Mouse (Mus musculus): Measurements from ENCODE around the gene Ptprt. TPM values are rescaled to one million over a fixed set of nuclear protein-coding genes. Genes with fewer than 3 reads are reported as not detected.

Gene Ptprt
- total RNA-seq, 2 experiments from 2014 or later: 49.0 to 53.2 TPM

- DNase-seq (ENCODE audit: low spot score in 2 of 2): no peak
Measured at GRCm38 (mm10) chr2:161713024-161713423, 947.9 kb downstream of the Ptprt start.

GRCm38 (mm10) chr2:161709316-161709715 lies 951.6 kb downstream of the Ptprt start:
- no peak for DNase-seq (ENCODE audit: low spot score in 2 of 2)

- no peak for DNase-seq (ENCODE audit: low spot score in 2 of 2)
Measured at GRCm38 (mm10) chr2:161706386-161706915, 954.5 kb downstream of the Ptprt start.

- no peak for DNase-seq (ENCODE audit: low spot score in 2 of 2)
Measured at GRCm38 (mm10) chr2:161704811-161705210, 956.1 kb downstream of the Ptprt start.

GRCm38 (mm10) chr2:161704410-161704809 lies 956.5 kb downstream of the Ptprt start:
- peak; percentile 15 to 21 for DNase-seq (ENCODE audit: low spot score in 2 of 2)

GRCm38 (mm10) chr2:161695819-161696218 lies 965.1 kb downstream of the Ptprt start:
- DNase-seq (ENCODE audit: low spot score in 2 of 2): no peak

GRCm38 (mm10) chr2:161668302-161668986 lies 992.5 kb downstream of the Ptprt start:
- no peak for DNase-seq (ENCODE audit: low spot score in 2 of 2)

- DNase-seq (ENCODE audit: low spot score in 2 of 2): peak; percentile 1 to 21
Measured at GRCm38 (mm10) chr2:161661912-161662311, 999.0 kb downstream of the Ptprt start.

GRCm38 (mm10) chr2:161660827-161661226 lies 1000.1 kb downstream of the Ptprt start:
- DNase-seq (ENCODE audit: low spot score in 2 of 2): peak in 1 of 2 experiments; percentile 67

- DNase-seq (ENCODE audit: low spot score in 2 of 2): no peak
Measured at GRCm38 (mm10) chr2:161657046-161657445, 1003.9 kb downstream of the Ptprt start.

- no peak for DNase-seq (ENCODE audit: low spot score in 2 of 2)
Measured at GRCm38 (mm10) chr2:161656632-161657031, 1004.3 kb downstream of the Ptprt start.

- no peak for DNase-seq (ENCODE audit: low spot score in 2 of 2)
Measured at GRCm38 (mm10) chr2:161640805-161641204, 1020.1 kb downstream of the Ptprt start.

- DNase-seq (ENCODE audit: low spot score in 2 of 2): no peak
Measured at GRCm38 (mm10) chr2:161634084-161634483, 1026.9 kb downstream of the Ptprt start.

GRCm38 (mm10) chr2:161625896-161626295 lies 1035.1 kb downstream of the Ptprt start:
- DNase-seq (ENCODE audit: low spot score in 2 of 2): no peak

GRCm38 (mm10) chr2:161608401-161608800 lies 1052.5 kb downstream of the Ptprt start:
- DNase-seq (ENCODE audit: low spot score in 2 of 2): no peak

- DNase-seq (ENCODE audit: low spot score in 2 of 2): no peak
Measured at GRCm38 (mm10) chr2:161607372-161607771, 1053.6 kb downstream of the Ptprt start.

GRCm38 (mm10) chr2:161600206-161600808 lies 1060.6 kb downstream of the Ptprt start:
- peak in 1 of 2 experiments; percentile 29 for DNase-seq (ENCODE audit: low spot score in 2 of 2)

GRCm38 (mm10) chr2:161593391-161594152 lies 1067.4 kb downstream of the Ptprt start:
- no peak for DNase-seq (ENCODE audit: low spot score in 2 of 2)

- DNase-seq (ENCODE audit: low spot score in 2 of 2): no peak
Measured at GRCm38 (mm10) chr2:161574401-161574800, 1086.5 kb downstream of the Ptprt start.

GRCm38 (mm10) chr2:161572201-161572600 lies 1088.7 kb downstream of the Ptprt start:
- no peak for DNase-seq (ENCODE audit: low spot score in 2 of 2)

GRCm38 (mm10) chr2:161570236-161570995 lies 1090.5 kb downstream of the Ptprt start:
- DNase-seq (ENCODE audit: low spot score in 2 of 2): peak; percentile 34 to 50

Measured in layer of hippocampus, adult 18-20 months (tissue).